Mouse (Mus musculus): ENCODE measurements around the gene Hoxb9.

DNA sequence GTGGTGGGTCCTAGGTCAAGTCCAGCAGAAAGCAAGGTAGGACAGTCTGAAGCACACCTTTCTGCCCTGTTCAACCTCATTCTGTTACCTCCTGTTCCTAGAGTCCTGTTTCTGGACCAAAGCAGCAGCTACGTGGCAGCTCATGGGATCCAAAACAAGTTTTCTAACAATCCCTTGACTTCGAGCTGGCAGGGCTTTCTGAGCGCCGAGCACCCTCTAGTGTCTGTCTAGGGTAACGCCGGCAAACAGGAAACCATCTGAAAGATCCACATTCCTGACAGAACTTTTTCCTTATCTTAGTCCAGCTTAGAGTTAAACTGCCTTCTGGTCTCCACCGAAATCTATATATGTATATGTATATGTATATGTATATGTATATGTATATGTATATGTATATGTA is 31.0 kb upstream of the Hoxb9 start:
- TF ChIP-seq POLR2A (IDR thresholded peaks at IDR 0.05; ENCODE audit: low read depth, low read length) (no peak), CTCF (IDR thresholded peaks at IDR 0.05; ENCODE audit: extremely low read depth, insufficient read depth, insufficient read length, insufficient replicate concordance) (peak; percentile 59; the same call in 1 of the 2 replicates)

All from spleen, adult 2 months (tissue).